Mouse (Mus musculus): ENCODE measurements around the gene Apob. TPM values are rescaled to one million over a fixed set of nuclear protein-coding genes. Genes with fewer than 3 reads are reported as not detected.
A peak's percentile ranks its signal among the peaks of the same experiment; 100 is the strongest.

The Apob gene
- total and polyA plus RNA-seq, 2 experiments from 2014 or later, result 0.05 TPM; not detected in 1

DNA sequence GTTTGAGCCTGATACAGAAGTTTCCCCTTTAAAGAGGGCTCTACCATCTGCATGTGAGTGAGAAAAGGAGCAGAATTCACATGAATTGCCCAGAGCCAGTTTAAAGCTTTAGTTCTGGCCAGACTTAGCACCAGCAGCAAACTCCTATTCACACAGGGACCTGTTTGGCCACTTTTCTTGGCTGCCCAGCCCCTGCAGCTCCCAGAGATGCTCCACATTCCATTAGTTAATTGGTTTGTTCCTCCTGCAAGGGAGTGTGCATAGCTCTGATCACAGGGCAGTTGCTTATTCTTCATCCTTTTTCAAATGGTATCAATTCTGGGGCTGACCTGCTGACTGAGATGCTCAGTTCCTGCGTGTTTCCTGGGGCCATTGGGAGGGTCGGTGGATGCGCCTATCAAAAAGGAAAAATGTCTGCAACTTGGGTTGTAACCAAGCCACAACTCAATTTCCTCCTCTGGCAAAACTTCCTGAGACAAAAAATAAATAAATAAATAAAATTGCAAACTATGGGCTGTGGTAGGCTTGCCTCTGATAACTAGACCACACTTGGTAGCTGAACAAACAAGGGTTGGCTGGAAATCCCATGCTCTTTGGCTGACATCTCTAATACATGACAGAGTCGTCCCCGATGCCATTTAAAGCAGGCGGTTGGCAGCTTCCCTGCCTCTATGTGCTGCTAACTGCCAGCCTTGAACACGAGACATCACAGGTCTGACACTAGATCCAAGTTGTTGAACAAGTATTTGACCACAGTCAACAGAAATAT lies 65.4 kb downstream of the Apob start:
- no peak for ATAC-seq (ENCODE audit: low FRiP score)
- TF ChIP-seq CTCF (IDR thresholded peaks at IDR 0.05), result no peak
- H3K36me3 ChIP-seq (ENCODE audit: insufficient read depth, low read length), result no peaks in the 10 kb centered on the region
- H3K27me3 ChIP-seq (ENCODE audit: insufficient read depth, low read length), result no peaks in the 10 kb centered on the region
- H3K27ac ChIP-seq (ENCODE audit: low read depth, low read length), result no peak overlapping the region
- no peak overlapping the region for H3K9ac ChIP-seq (replicated peaks; ENCODE audit: low read length, poor library complexity, severe bottlenecking)
- no peak for DNase-seq (ENCODE audit: low spot score)
- H3K4me2 ChIP-seq (ENCODE audit: low read depth, low read length, poor library complexity, severe bottlenecking), result no peak overlapping the region
- 75% methylated on average over 7 of the region's 7 CpGs for WGBS
- H3K4me3 ChIP-seq (ENCODE audit: low read depth, low read length), result no peak overlapping the region
- no peaks in the 10 kb centered on the region for H3K4me1 ChIP-seq (ENCODE audit: insufficient read depth, low read length)
- H3K9me3 ChIP-seq (ENCODE audit: low read length), result no peaks in the 10 kb centered on the region

DNA sequence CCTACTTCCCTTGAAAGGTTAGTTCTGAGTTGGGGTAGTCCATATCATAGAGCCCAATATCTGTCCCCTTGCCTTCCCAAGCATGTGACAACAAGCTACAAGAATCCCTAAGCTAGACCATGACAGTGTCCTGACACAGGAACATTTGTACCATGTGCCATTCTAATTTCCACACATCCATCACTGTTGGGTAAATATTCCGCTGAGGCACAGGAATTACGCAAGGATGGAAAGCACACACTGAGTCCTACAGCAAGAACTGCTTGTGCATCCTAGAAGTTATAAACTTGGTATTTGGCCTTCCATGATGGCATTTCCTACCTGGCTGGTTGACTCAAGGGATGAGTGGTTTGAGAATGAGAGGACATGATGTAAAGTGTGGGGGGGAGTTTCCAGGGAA lies 69.6 kb downstream of the Apob start:
- Histone ChIP-seq H3K4me2 (ENCODE audit: low read depth, low read length, poor library complexity, severe bottlenecking) (no peak overlapping the region), H3K27me3 (ENCODE audit: insufficient read depth, low read length) (no peaks in the 10 kb centered on the region), H3K27ac (ENCODE audit: low read depth, low read length) (no peak overlapping the region), H3K9me3 (ENCODE audit: low read length) (no peaks in the 10 kb centered on the region), H3K4me3 (ENCODE audit: low read depth, low read length) (no peak overlapping the region), H3K4me1 (ENCODE audit: insufficient read depth, low read length) (no peaks in the 10 kb centered on the region), H3K36me3 (ENCODE audit: insufficient read depth, low read length) (no peaks in the 10 kb centered on the region), H3K9ac (replicated peaks; ENCODE audit: low read length, poor library complexity, severe bottlenecking) (no peak overlapping the region)
- 95% methylated on average over 2 of the region's 2 CpGs for WGBS
- TF ChIP-seq CTCF (IDR thresholded peaks at IDR 0.05), result no peak
- ATAC-seq (ENCODE audit: low FRiP score) (no peak), DNase-seq (ENCODE audit: low spot score) (no peak)

DNA sequence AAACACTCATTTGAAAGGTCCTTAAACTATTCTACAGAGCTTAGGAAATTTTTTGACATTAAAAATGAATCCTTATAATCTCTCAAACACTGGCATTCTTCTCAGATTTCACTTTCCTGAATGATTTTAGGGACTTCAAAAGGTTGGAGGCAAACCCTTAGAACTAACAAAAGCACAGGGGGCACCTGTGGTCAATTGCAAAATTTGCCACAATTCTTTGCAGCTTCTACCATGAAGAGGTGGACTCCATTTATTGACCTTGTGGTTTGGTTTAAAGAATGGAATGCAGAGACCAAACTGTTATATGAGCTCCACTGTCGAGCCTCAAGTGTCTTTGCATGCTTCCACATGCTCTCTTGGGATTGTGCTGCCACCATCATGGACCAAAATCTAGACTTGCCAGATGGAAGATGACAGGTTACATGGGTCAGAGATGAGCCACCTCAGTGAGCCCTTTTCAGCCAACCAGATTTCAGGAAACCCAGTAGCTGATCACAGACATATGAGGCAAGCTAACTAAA lies 70.4 kb downstream of the Apob start:
- no peaks in the 10 kb centered on the region for H3K4me1 ChIP-seq (ENCODE audit: insufficient read depth, low read length)
- H3K4me2 ChIP-seq (ENCODE audit: low read depth, low read length, poor library complexity, severe bottlenecking), result no peak overlapping the region
- TF ChIP-seq CTCF (IDR thresholded peaks at IDR 0.05), result no peak
- DNase-seq (ENCODE audit: low spot score) (no peak), ATAC-seq (ENCODE audit: low FRiP score) (no peak)
- H3K36me3 ChIP-seq (ENCODE audit: insufficient read depth, low read length), result no peaks in the 10 kb centered on the region
- no peak overlapping the region for H3K9ac ChIP-seq (replicated peaks; ENCODE audit: low read length, poor library complexity, severe bottlenecking)
- 54% methylated on average over 1 of the region's 1 CpGs for WGBS
- no peaks in the 10 kb centered on the region for H3K9me3 ChIP-seq (ENCODE audit: low read length)
- no peak overlapping the region for H3K4me3 ChIP-seq (ENCODE audit: low read depth, low read length)
- H3K27me3 ChIP-seq (ENCODE audit: insufficient read depth, low read length), result no peaks in the 10 kb centered on the region
- H3K27ac ChIP-seq (ENCODE audit: low read depth, low read length), result no peak overlapping the region

DNA sequence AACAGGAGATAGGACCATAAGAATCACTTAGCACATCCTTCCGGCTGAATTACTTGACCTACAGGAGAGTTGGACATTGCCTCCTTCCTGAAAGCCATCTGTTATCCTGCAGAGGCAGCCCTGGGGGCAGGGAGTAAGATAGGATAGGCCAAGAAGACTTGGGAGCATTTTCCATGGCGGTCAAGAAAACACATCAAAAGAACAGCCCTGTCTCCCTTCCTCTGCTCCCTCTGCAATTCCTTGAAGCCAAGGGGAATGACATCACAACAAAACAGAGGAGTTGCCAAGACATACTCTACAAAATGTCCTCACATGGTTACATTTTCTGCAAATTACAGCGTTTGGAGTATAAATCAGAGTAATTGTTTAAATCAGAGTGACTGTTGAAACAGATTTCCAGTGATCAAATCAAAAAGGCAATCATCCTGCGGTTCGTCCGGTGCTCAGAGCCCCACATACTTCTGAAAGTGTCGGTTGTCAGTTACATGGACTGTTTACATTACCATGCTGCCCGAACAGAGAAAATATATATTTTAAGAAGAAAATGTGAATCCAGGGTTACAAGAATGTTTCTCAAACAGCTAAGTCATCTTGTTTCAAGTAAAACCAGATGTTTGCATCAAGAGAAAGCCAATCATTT lies 78.7 kb downstream of the Apob start:
- H3K27ac ChIP-seq (ENCODE audit: low read depth, low read length), result no peak overlapping the region
- H3K9me3 ChIP-seq (ENCODE audit: low read length), result no peaks in the 10 kb centered on the region
- TF ChIP-seq CTCF (IDR thresholded peaks at IDR 0.05), result no peak
- ATAC-seq (ENCODE audit: low FRiP score), result no peak
- WGBS, result 79% methylated on average over 8 of the region's 8 CpGs
- H3K36me3 ChIP-seq (ENCODE audit: insufficient read depth, low read length), result no peaks in the 10 kb centered on the region
- no peak overlapping the region for H3K9ac ChIP-seq (replicated peaks; ENCODE audit: low read length, poor library complexity, severe bottlenecking)
- H3K4me2 ChIP-seq (ENCODE audit: low read depth, low read length, poor library complexity, severe bottlenecking), result no peak overlapping the region
- DNase-seq (ENCODE audit: low spot score), result no peak
- no peaks in the 10 kb centered on the region for H3K4me1 ChIP-seq (ENCODE audit: insufficient read depth, low read length)
- H3K4me3 ChIP-seq (ENCODE audit: low read depth, low read length), result no peak overlapping the region
- H3K27me3 ChIP-seq (ENCODE audit: insufficient read depth, low read length), result no peaks in the 10 kb centered on the region

DNA sequence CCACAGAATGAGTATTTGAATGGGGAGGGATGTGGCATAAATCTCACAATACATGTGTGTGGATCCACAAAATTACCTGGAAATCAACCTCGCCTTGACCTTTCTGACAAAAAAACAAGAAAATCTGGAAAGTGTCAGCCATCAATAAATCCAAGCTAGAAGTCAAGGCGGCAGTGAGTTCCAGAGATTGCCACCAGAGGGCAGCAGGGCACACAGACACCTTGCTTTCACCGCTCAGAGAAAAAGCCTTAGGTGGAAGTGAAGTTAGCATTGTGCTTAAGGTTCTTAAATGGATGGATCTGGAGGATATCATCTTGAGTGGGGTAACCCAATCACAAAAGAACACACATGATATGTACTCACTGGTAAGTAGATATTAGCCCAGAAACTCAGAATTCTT lies 82.1 kb downstream of the Apob start:
- WGBS, result 13% methylated on average over 3 of the region's 3 CpGs
- Histone ChIP-seq H3K9ac (replicated peaks; ENCODE audit: low read length, poor library complexity, severe bottlenecking) (no peak overlapping the region), H3K4me3 (ENCODE audit: low read depth, low read length) (no peak overlapping the region), H3K4me2 (ENCODE audit: low read depth, low read length, poor library complexity, severe bottlenecking) (no peak overlapping the region), H3K9me3 (ENCODE audit: low read length) (no peaks in the 10 kb centered on the region), H3K36me3 (ENCODE audit: insufficient read depth, low read length) (no peaks in the 10 kb centered on the region), H3K27me3 (ENCODE audit: insufficient read depth, low read length) (no peaks in the 10 kb centered on the region), H3K4me1 (ENCODE audit: insufficient read depth, low read length) (no peaks in the 10 kb centered on the region), H3K27ac (ENCODE audit: low read depth, low read length) (no peak overlapping the region)
- TF ChIP-seq CTCF (IDR thresholded peaks at IDR 0.05), result peak; percentile 98
- peak; percentile 68 for DNase-seq (ENCODE audit: low spot score)
- no peak for ATAC-seq (ENCODE audit: low FRiP score)

All from midbrain, postnatal 0 days (tissue).